Mouse (Mus musculus) hindbrain, postnatal 0 days (tissue): ENCODE results near the gene Exoc4. TPM values are rescaled to one million over a fixed set of nuclear protein-coding genes. Genes with fewer than 3 reads are reported as not detected.

ENCODE experiments used
- ATAC-seq: fragments of 200-750 bp; cut with Nextera tagmentation; 2 replicates; pipeline ENCODE4 v1.8.0; 2017; ENCODE audit warnings: mild to moderate bottlenecking, moderate TSS enrichment, moderate library complexity
- DNase-seq: peaks from one replicate; pipeline ENCODE4 v3.0.0-alpha.2; 2015; ENCODE audit warnings: low spot score
- H3K27ac ChIP-seq: fragments of 300-500 bp; sonication (generic); 2 replicates; pipeline ENCODE4 v1.5.1; 2014; ENCODE audit warnings: mild to moderate bottlenecking
- H3K27me3 ChIP-seq: fragments of 300-500 bp; sonication (generic); 2 replicates; pipeline ENCODE4 v1.6.1; 2014; ENCODE audit warnings: low read length, mixed read lengths; ENCODE audit not compliant: insufficient read depth
- H3K36me3 ChIP-seq: fragments of 300-500 bp; sonication (generic); 2 replicates; pipeline ENCODE4 v1.6.1; 2014; ENCODE audit warnings: low read length, mixed read lengths; ENCODE audit not compliant: insufficient read depth
- H3K4me1 ChIP-seq: fragments of 300-500 bp; sonication (generic); 2 replicates; pipeline ENCODE4 v1.6.1; 2014; ENCODE audit warnings: antibody characterized with exemption, low read length, mixed read lengths; ENCODE audit not compliant: insufficient read depth
- H3K4me2 ChIP-seq: fragments of 300-500 bp; sonication (generic); 2 replicates; pipeline ENCODE4 v1.6.1; 2014; ENCODE audit warnings: low read depth, mild to moderate bottlenecking, low read length, moderate library complexity, mixed read lengths
- H3K4me3 ChIP-seq: fragments of 300-500 bp; sonication (generic); 2 replicates; pipeline ENCODE4 v1.5.1; 2014; ENCODE audit warnings: low read length
- H3K9ac ChIP-seq: fragments of 300-500 bp; sonication (generic); replicated peaks from 2 replicates; pipeline ENCODE4 v1.6.1; 2014; ENCODE audit warnings: mild to moderate bottlenecking, low read length, moderate library complexity, mixed read lengths
- H3K9me3 ChIP-seq: fragments of 300-500 bp; sonication (generic); 2 replicates; pipeline ENCODE4 v1.6.1; 2016; ENCODE audit warnings: low read length, mixed read lengths
- CTCF ChIP-seq: IDR thresholded peaks from 2 replicates; pipeline ENCODE4 v1.5.1; 2016; ENCODE audit warnings: antibody characterized with exemption, control low read depth, low read depth
- WGBS: fragments of 180-500 bp; shearing (Covaris S2); extraction: QIAGEN DNeasy Blood & Tissue Kit; methylation state at CpG from one replicate; pipeline ENCODE4 v1.1.7; 2014; 5-methylcytosine and 5-hydroxymethylcytosine counted together
- polyA plus RNA-seq: library from polyadenylated mRNA; unstranded; fragments of >200 nt; fragmentation: Nextera tagmentation; extraction: Ambion mirVana; gene quantifications from 2 replicates; pipeline ENCODE4 v1.2.1, GENCODE M21; 2015
- total RNA-seq: library from RNA; depleted of rRNA; stranded (reverse); fragments of >200 nt; gene quantifications from 2 replicates; pipeline ENCODE4 v1.2.3, GENCODE M21; 2014; rRNA removed

The Exoc4 gene
- 60.2 and 70.6 TPM in 2 replicates for total RNA-seq
- polyA plus RNA-seq = 26.6 and 30.0 TPM in 2 replicates

DNA sequence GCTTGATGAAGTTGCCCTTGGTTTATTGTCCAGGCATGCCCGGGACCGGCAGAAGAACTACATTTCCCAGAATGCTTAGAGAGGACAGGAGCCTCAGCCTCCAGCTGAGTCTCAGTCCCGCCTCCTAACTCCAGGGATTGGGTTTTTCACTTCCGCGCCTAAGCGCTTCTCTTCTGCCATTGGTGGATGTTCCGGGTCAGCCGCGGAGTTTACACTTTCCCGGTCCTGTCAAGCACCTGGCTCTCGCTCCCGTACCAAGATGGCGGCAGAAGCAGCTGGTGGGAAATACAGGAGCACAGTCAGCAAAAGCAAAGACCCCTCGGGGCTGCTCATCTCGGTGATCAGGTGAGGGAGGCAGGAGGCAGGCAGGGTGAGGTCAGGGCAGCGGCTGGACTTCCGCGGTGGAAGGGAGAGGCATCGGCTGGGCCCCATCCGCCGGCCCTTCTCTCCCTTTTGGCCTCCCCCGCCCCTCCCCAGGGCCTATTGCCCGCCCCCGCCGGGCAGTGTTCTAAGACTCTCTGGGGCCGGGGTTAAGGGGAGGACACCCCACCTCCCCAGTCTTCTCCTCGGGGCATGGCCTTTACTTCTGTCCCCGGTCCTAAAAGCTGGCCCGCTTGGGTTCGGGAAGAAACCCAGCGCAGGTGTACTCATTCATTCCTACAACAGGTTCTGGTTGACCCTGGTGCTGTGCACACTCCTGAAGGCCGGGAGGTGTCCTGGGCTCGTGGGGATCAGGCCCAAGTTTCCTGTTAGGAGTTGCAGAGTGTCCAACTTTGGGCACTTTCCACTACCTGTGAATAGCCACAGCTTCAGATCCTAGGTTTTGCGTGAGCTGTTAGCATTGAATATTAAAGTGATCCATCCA lies at the start of gene Exoc4:
Gene Exoc4 (plus strand): TSS at position 192 of the 865 bp plus-strand sequence.
- 2% methylated on average over 31 of the region's 34 CpGs for WGBS
- no peak for TF ChIP-seq CTCF
- H3K27me3 ChIP-seq = no peaks in the 10 kb centered on the region
- peak within 1 kb of the TSS; percentile 97 for H3K4me3 ChIP-seq
- H3K36me3 ChIP-seq = no peaks in the 10 kb centered on the region
- peak within 1 kb of the TSS; percentile 67 for H3K27ac ChIP-seq
- H3K4me2 ChIP-seq = peak within 1 kb of the TSS; percentile 95
- no peaks in the 10 kb centered on the region for H3K9me3 ChIP-seq
- peaks cover 6% of the 10 kb centered on the region; the same call in 1 of the 2 replicates for H3K4me1 ChIP-seq
- H3K9ac ChIP-seq = peak within 1 kb of the TSS; percentile 72
- DNase-seq (peak; percentile 99), ATAC-seq (peak; percentile 100)

DNA sequence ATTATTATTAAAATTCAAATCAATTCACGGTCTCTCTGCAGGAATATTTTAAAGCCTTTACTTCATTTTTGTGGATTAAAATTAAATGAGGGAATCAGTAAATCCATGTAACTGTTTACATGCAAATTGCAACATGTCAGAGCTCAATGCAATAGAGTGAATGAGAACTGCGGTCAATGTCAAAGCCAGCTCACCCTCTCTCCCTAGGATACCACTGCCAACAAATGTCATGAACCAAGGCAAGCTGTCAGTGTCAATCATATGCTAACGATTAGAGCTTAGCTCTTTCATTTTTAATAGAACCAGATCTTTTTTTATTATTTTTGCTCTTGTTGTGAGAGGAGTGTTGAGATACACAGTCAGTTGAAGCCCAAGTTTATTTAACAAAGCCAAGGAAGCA lies 30.1 kb upstream of the Exoc4 start:
- TF ChIP-seq CTCF = no peak
- WGBS = 61% methylated on average over 3 of the region's 3 CpGs
- Histone ChIP-seq H3K4me3 (no peak overlapping the region), H3K4me1 (no peaks in the 10 kb centered on the region), H3K9ac (no peak overlapping the region), H3K27ac (no peak overlapping the region), H3K27me3 (no peaks in the 10 kb centered on the region), H3K4me2 (no peak overlapping the region), H3K9me3 (no peaks in the 10 kb centered on the region), H3K36me3 (no peaks in the 10 kb centered on the region)
- no peak for ATAC-seq
- no peak for DNase-seq

- Histone ChIP-seq H3K27me3 (no peaks in the 10 kb centered on the region), H3K4me2 (no peak overlapping the region), H3K9me3 (no peaks in the 10 kb centered on the region), H3K36me3 (no peaks in the 10 kb centered on the region), H3K4me3 (no peak overlapping the region), H3K9ac (no peak overlapping the region), H3K4me1 (no peaks in the 10 kb centered on the region), H3K27ac (no peak overlapping the region)
- 89% methylated on average over 1 of the region's 1 CpGs for WGBS
- ATAC-seq = no peak
- DNase-seq = no peak
- TF ChIP-seq CTCF = no peak
Measured at GRCm38 (mm10) chr6:33226700-33227099, 22.2 kb upstream of the Exoc4 start.

GRCm38 (mm10) chr6:33227371-33227770 lies 21.5 kb upstream of the Exoc4 start:
- WGBS = 63% methylated on average over 8 of the region's 8 CpGs
- H3K27me3 ChIP-seq = no peaks in the 10 kb centered on the region
- ATAC-seq = no peak
- no peaks in the 10 kb centered on the region for H3K36me3 ChIP-seq
- H3K4me1 ChIP-seq = no peaks in the 10 kb centered on the region
- H3K9ac ChIP-seq = no peak overlapping the region
- H3K4me3 ChIP-seq = no peak overlapping the region
- H3K27ac ChIP-seq = no peak overlapping the region
- TF ChIP-seq CTCF = no peak
- no peaks in the 10 kb centered on the region for H3K9me3 ChIP-seq
- DNase-seq = no peak
- no peak overlapping the region for H3K4me2 ChIP-seq

GRCm38 (mm10) chr6:33241250-33241649 lies 7.6 kb upstream of the Exoc4 start:
- Histone ChIP-seq H3K27me3 (no peaks in the 10 kb centered on the region), H3K27ac (no peak overlapping the region), H3K36me3 (no peaks in the 10 kb centered on the region), H3K4me2 (no peak overlapping the region), H3K4me3 (no peak overlapping the region), H3K4me1 (no peaks in the 10 kb centered on the region), H3K9ac (no peak overlapping the region), H3K9me3 (no peaks in the 10 kb centered on the region)
- DNase-seq (no peak), ATAC-seq (no peak)
- TF ChIP-seq CTCF = no peak

- WGBS = 84% methylated on average over 3 of the region's 3 CpGs
- H3K4me2 ChIP-seq = no peak overlapping the region
- no peaks in the 10 kb centered on the region for H3K36me3 ChIP-seq
- no peak overlapping the region for H3K27ac ChIP-seq
- no peaks in the 10 kb centered on the region for H3K27me3 ChIP-seq
- no peaks in the 10 kb centered on the region for H3K4me1 ChIP-seq
- TF ChIP-seq CTCF = no peak
- ATAC-seq = no peak
- H3K9ac ChIP-seq = no peak overlapping the region
- no peak for DNase-seq
- no peak overlapping the region for H3K4me3 ChIP-seq
- no peaks in the 10 kb centered on the region for H3K9me3 ChIP-seq
Measured at GRCm38 (mm10) chr6:33244546-33244945, 4.3 kb upstream of the Exoc4 start.

DNA sequence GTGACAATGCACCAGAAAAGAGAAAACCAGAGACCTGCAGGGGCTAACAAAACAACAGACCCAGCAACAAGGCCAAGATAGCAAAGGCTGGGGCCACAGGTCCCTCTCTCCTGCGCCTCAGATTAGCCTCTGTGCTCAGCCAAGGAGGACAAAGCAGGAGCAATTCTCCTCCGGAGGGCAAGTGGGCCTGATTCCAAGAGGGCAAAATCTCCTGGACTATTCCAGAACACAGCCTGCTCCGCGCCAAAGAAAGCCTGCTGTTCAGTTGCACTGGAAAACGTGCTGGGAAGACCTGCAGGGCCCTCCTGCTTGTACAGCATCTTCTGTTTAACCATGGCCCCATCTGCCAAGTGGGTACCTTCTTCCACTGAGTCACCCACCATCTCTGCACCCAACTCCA lies 1.7 kb upstream of the Exoc4 start:
- Histone ChIP-seq H3K4me2 (no peak overlapping the region), H3K27ac (no peak overlapping the region), H3K36me3 (no peaks in the 10 kb centered on the region), H3K9ac (no peak overlapping the region), H3K9me3 (no peaks in the 10 kb centered on the region), H3K4me1 (peaks cover 6% of the 10 kb centered on the region; the same call in 1 of the 2 replicates), H3K27me3 (no peaks in the 10 kb centered on the region), H3K4me3 (no peak overlapping the region)
- DNase-seq = no peak
- no peak for TF ChIP-seq CTCF
- WGBS = 70% methylated on average over 5 of the region's 5 CpGs
- no peak for ATAC-seq
